Comparison of ENCODE assay signal across 17 mouse cellular contexts in genomic region chr16:26152258-26152657, GRCm38 (mm10). TPM values are rescaled to one million over a fixed set of nuclear protein-coding genes. Genes with fewer than 3 reads are reported as not detected.
"Had no signal": no experiment of that assay in that cellular context is flagged by ENCODE, and none has a peak within 500 bp of the region (broad histone marks: within the 10 kb centered on the region; RNA-seq: fewer than 3 reads in every experiment).

No protein-coding gene starts in this region.

- H3K4me1 ChIP-seq: neural tube, embryonic 13.5 days; neural tube, embryonic 15.5 days; stomach, embryonic 15.5 days had no signal

- H3K27me3 ChIP-seq: neural tube, embryonic 13.5 days; neural tube, embryonic 15.5 days; stomach, embryonic 15.5 days had no signal

- H3K4me2 ChIP-seq: neural tube, embryonic 13.5 days; neural tube, embryonic 15.5 days; stomach, embryonic 15.5 days had no signal

- H3K4me3 ChIP-seq: neural tube, embryonic 13.5 days; neural tube, embryonic 15.5 days; stomach, embryonic 15.5 days had no signal

- H3K9me3 ChIP-seq: neural tube, embryonic 13.5 days; neural tube, embryonic 15.5 days; stomach, embryonic 15.5 days had no signal

- H3K27ac ChIP-seq: neural tube, embryonic 13.5 days; neural tube, embryonic 15.5 days; stomach, embryonic 15.5 days; stomach, postnatal 0 days had no signal

- DNase-seq: retina, postnatal 1 day; right cerebral cortex, adult 18-20 months; right cerebral cortex, postnatal 14 days; right cerebral cortex, postnatal 25 days; right cerebral cortex, postnatal 4 days; spleen, adult 18-20 months; thymus, adult 18-20 months; thymus, adult 2 months; thymus, postnatal 14 days; thymus, postnatal 25 days; thymus, postnatal 36 days; thymus, postnatal 4 days had no signal

- H3K9ac ChIP-seq: neural tube, embryonic 13.5 days; neural tube, embryonic 15.5 days; stomach, embryonic 15.5 days had no signal

- H3K36me3 ChIP-seq: neural tube, embryonic 13.5 days; neural tube, embryonic 15.5 days; stomach, embryonic 15.5 days had no signal

RNA-seq across cellular contexts. Expression of gene P3h2, which starts 46.7 kb away (rescaled TPM):
- total RNA-seq: neutrophil, adult 5-6 weeks had no signal
